Mouse (Mus musculus) heart, adult 2 months (tissue): Measurements from ENCODE around the gene Fopnl.

Experiments
- CTCF ChIP-seq: fragments of 200-600 bp; IDR thresholded peaks from 2 replicates; pipeline ENCODE4 v1.8.1; 2022; ENCODE audit warnings: antibody characterized with exemption, mild to moderate bottlenecking, moderate library complexity
- EP300 ChIP-seq: fragments of 200-500 bp; IDR thresholded peaks from 2 replicates; pipeline ENCODE4 v1.6.1; 2011; ENCODE audit warnings: low read depth, low read length, control low read depth; ENCODE audit not compliant: insufficient read depth

GRCm38 (mm10) chr16:14262410-14262809, 54.8 kb downstream of the Fopnl start:
- no peak for TF ChIP-seq CTCF
- no peak for TF ChIP-seq EP300
